Mouse (Mus musculus) midbrain, embryonic 13.5 days (tissue): ENCODE measurements around the gene Mycn. TPM values are rescaled to one million over a fixed set of nuclear protein-coding genes. Genes with fewer than 3 reads are reported as not detected.
A peak's percentile ranks its signal among the peaks of the same experiment; 100 is the strongest.

Experiments
- ATAC-seq: fragments of 200-750 bp; cut with Nextera tagmentation; 2 replicates; pipeline ENCODE4 v1.8.0; 2017; ENCODE audit warnings: mild to moderate bottlenecking, moderate TSS enrichment, moderate library complexity
- H3K27ac ChIP-seq: fragments of 300-500 bp; sonication (generic); 2 replicates; pipeline ENCODE4 v1.5.1; 2015; ENCODE audit warnings: inconsistent platforms, mild to moderate bottlenecking, moderate library complexity
- H3K27me3 ChIP-seq: fragments of 300-500 bp; sonication (generic); 2 replicates; pipeline ENCODE4 v1.6.1; 2015; ENCODE audit warnings: mild to moderate bottlenecking, inconsistent platforms
- H3K36me3 ChIP-seq: fragments of 300-500 bp; sonication (generic); 2 replicates; pipeline ENCODE4 v1.6.1; 2015; ENCODE audit warnings: mild to moderate bottlenecking, inconsistent platforms
- H3K4me1 ChIP-seq: fragments of 300-500 bp; sonication (generic); replicated peaks from 2 replicates; pipeline ENCODE4 v1.6.1; 2015; ENCODE audit warnings: inconsistent platforms
- H3K4me2 ChIP-seq: fragments of 300-500 bp; sonication (generic); replicated peaks from 2 replicates; pipeline ENCODE4 v1.6.1; 2015; ENCODE audit warnings: moderate library complexity, mild to moderate bottlenecking, inconsistent platforms
- H3K4me3 ChIP-seq: fragments of 300-500 bp; sonication (generic); replicated peaks from 2 replicates; pipeline ENCODE4 v1.5.1; 2015; ENCODE audit warnings: mild to moderate bottlenecking, inconsistent platforms
- H3K9ac ChIP-seq: fragments of 300-500 bp; sonication (generic); replicated peaks from 2 replicates; pipeline ENCODE4 v1.6.1; 2015; ENCODE audit warnings: mild to moderate bottlenecking, inconsistent platforms
- H3K9me3 ChIP-seq: fragments of 300-500 bp; sonication (generic); 2 replicates; pipeline ENCODE4 v1.6.1; 2016; ENCODE audit warnings: mild to moderate bottlenecking, inconsistent platforms
- WGBS: fragments of 180-500 bp; shearing (Covaris S2); methylation state at CpG from one replicate; pipeline ENCODE4 v1.1.7; 2015; 5-methylcytosine and 5-hydroxymethylcytosine counted together
- polyA plus RNA-seq: library from polyadenylated mRNA; unstranded; fragments of >200 nt; fragmentation: Nextera tagmentation; extraction: Ambion mirVana; gene quantifications from 2 replicates; pipeline ENCODE4 v1.2.1, GENCODE M21; 2015

The Mycn gene
- polyA plus RNA-seq, 1 experiment from 2014 or later, result 67.1 TPM

DNA sequence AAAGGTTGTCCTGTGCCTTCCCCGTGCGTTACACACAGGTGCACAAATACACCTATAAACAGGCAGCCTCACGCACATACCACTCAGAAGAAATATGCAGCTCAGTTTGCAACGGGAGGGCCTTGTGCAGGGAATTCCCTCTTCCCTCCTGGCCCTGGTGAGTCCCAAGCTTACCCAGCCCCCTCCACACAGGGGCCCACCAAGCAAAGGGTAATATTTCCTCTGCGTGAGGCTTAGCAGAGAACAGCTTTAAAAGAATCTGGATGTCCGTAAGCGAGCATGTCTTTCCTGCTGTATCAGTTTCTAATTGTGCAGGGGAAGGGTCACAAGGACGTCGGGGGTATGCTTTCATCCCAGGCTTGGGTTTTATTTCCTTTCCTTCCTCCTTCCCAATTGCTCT lies 25.4 kb downstream of the Mycn start:
- no peak for ATAC-seq
- H3K27ac ChIP-seq, result no peak overlapping the region
- no peaks in the 10 kb centered on the region for H3K4me1 ChIP-seq
- H3K27me3 ChIP-seq, result no peaks in the 10 kb centered on the region
- H3K4me3 ChIP-seq, result no peak overlapping the region
- H3K4me2 ChIP-seq, result no peak overlapping the region
- no peak overlapping the region for H3K9ac ChIP-seq
- H3K9me3 ChIP-seq, result no peaks in the 10 kb centered on the region
- WGBS, result 55% methylated on average over 9 of the region's 9 CpGs
- no peaks in the 10 kb centered on the region for H3K36me3 ChIP-seq

DNA sequence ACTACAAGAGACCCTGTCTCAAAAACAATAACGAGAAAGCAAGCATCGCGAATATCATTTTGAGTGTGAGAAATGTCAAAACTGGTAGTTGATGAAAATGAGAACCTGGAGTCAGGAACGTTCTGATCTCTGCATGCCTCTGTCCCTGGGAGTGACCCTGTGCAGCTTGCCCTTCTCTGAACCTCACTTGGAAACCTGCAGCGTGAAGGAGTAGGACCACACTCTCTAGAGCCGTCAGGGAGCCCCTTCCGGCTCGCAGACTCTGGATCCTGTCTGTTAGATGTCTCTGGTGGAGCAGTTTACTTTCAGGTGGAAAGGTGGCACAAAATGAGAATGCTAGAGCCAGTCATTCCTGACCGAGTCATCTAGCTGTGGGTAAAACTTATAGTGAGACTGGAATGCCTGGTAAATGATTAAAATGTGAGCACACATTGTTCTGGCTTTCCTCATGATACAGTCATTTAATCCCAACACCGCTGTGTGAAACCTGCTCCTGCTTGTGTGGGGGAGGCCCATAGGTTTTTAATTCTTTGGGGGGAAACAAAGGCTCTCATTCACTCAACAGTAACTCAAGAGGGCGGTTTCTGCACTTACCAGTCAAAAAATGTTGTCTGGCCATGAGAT lies 31.2 kb downstream of the Mycn start:
- 86% methylated on average over 11 of the region's 11 CpGs for WGBS
- H3K27me3 ChIP-seq, result no peaks in the 10 kb centered on the region
- no peaks in the 10 kb centered on the region for H3K36me3 ChIP-seq
- H3K9me3 ChIP-seq, result no peaks in the 10 kb centered on the region
- no peak for ATAC-seq
- no peak overlapping the region for H3K4me3 ChIP-seq
- H3K4me2 ChIP-seq, result no peak overlapping the region
- H3K4me1 ChIP-seq, result peaks cover 21% of the 10 kb centered on the region
- no peak overlapping the region for H3K27ac ChIP-seq
- H3K9ac ChIP-seq, result no peak overlapping the region

DNA sequence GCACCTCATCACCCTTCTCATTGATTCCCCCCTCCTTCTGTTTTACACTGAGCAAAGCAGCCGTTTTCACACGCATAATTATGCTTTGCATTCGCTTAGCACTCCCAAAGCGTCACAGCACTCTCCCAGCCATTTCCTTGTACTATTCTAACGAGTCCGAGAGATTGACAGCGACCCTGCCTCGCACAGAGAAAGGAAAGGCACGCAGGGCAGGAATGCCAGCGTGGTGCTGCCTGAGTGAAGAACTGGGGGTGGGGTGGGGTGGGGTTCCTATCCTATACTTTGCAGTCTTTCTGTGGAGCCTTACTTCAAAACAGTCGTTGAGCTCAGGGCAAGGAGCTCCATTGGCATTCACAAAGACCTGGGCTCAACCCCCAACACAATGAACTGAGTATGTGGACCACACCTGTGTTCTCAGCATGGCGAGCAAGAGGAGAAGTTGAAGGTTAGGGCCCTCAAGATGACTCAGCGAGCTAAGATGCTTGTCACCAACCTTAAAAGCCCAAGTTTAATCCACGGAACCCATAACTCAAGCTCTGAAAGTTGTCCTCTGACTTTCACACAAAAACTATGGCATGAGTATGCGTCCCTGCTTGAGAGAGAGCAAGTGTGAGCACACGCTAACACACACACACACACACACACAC lies 32.0 kb downstream of the Mycn start:
- no peak overlapping the region for H3K9ac ChIP-seq
- WGBS, result 49% methylated on average over 16 of the region's 16 CpGs
- ATAC-seq, result 0 out of 2 replicates have a peak, but pooled peaks have one; percentile 15

DNA sequence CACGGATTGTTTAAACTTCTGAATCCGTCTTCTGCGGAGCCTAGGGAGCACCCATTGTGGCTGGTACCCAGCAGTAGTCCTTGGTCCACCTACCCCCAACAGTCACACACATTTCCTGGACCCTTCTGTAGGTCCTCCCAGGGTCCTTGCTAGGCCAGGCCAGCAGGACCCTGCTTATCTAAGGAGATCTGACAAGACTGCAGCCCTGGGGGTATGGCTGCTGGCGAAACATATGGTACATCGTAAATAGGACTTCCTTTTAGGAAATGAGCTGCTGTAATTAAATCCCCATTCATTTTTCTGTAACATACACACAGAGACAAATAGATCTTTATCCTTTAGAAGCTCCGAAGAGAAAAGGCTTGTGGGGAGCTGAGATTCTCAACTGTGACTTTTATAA lies 34.9 kb downstream of the Mycn start:
- ATAC-seq, result no peak
- 56% methylated on average over 6 of the region's 6 CpGs for WGBS
- Histone ChIP-seq H3K4me3 (no peak overlapping the region), H3K4me1 (peaks cover 41% of the 10 kb centered on the region), H3K9me3 (no peaks in the 10 kb centered on the region), H3K4me2 (no peak overlapping the region), H3K36me3 (no peaks in the 10 kb centered on the region), H3K27ac (no peak overlapping the region), H3K27me3 (no peaks in the 10 kb centered on the region), H3K9ac (no peak overlapping the region)

More for the DNA sequence above, 32.0 kb downstream of the Mycn start:
- no peak overlapping the region for H3K4me3 ChIP-seq
- H3K36me3 ChIP-seq, result no peaks in the 10 kb centered on the region
- peaks cover 29% of the 10 kb centered on the region for H3K4me1 ChIP-seq
- H3K27ac ChIP-seq, result no peak overlapping the region
- H3K27me3 ChIP-seq, result no peaks in the 10 kb centered on the region
- H3K9me3 ChIP-seq, result no peaks in the 10 kb centered on the region
- no peak overlapping the region for H3K4me2 ChIP-seq

DNA sequence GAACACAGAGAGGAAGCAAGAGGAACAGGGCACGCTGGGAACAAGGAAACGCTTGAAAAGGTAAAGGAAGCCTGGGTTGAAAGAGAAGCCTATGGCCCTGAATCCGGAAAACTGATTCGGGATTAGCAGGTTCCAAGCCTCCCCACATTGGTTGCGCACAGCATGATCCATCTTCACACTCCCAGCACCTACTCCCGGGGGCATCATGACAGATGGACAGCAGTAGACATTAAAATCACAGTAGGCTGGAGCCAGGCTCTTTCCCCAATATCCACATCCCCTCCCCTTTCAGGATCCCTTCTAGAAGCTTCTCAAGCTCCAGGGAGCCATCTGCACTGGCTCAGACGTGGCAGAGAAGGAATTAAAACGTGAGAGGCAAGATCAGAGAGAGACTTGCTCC lies 35.4 kb downstream of the Mycn start:
- WGBS, result 59% methylated on average over 8 of the region's 8 CpGs
- no peak for ATAC-seq
- no peak overlapping the region for H3K27ac ChIP-seq
- peaks cover 41% of the 10 kb centered on the region for H3K4me1 ChIP-seq
- no peaks in the 10 kb centered on the region for H3K27me3 ChIP-seq
- no peak overlapping the region for H3K9ac ChIP-seq
- H3K4me2 ChIP-seq, result no peak overlapping the region
- no peak overlapping the region for H3K4me3 ChIP-seq
- H3K9me3 ChIP-seq, result no peaks in the 10 kb centered on the region
- no peaks in the 10 kb centered on the region for H3K36me3 ChIP-seq

DNA sequence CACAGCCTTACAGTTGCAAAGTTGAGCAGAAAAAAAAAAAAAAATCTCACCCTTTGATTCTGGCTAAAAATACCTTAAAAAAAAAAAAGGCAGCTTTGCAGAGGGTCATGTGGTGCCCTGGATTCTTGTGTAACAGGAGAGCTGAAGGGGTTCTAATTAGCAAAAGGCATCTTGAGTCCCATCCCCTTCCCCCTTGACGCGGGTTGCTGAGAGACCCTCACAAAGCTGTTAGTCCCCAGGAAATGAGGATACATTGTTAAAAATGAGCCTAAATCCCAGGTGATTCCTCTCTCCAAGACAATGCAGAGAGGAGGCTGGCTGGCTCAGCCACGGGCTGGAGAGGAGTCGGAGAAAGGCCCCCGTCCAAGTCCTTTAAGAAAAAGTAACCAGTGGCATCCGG lies 36.6 kb downstream of the Mycn start:
- 18% methylated on average over 6 of the region's 6 CpGs for WGBS

DNA sequence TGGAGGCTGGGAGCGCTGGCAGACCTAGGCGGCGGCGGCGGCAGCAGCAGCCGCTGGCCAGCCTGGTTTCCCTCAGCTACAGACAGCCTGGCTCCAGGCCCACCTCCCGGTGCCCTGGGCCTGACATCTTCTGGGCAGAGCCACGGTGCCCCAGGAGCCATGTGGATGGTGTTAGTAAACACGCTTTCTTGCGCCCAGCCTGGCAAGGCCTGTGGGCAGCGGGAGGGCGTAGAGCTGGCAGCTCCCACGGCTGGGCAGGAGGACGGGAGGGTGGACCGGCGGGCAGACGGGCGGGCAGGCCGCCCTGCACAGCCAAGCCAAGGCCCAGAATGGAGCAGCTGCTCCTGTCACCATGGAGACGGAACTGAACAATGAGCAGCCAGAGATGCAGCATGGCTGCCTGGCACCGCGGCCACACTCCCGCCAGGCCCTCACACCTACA lies 37.2 kb downstream of the Mycn start:
- ATAC-seq, result peak; percentile 98
- Histone ChIP-seq H3K27me3 (no peaks in the 10 kb centered on the region), H3K4me3 (peak overlapping the region; percentile 26), H3K4me1 (peaks cover 38% of the 10 kb centered on the region), H3K36me3 (no peaks in the 10 kb centered on the region), H3K27ac (peak overlapping the region; percentile 94), H3K9ac (peak overlapping the region; percentile 69), H3K9me3 (0 out of 2 replicates have a peak, but pooled peaks cover 4% of the 10 kb centered on the region), H3K4me2 (peak overlapping the region; percentile 50)
- 1% methylated on average over 17 of the region's 23 CpGs for WGBS

More for the DNA sequence above, 36.6 kb downstream of the Mycn start:
- no peaks in the 10 kb centered on the region for H3K36me3 ChIP-seq
- H3K27me3 ChIP-seq, result no peaks in the 10 kb centered on the region
- peaks cover 41% of the 10 kb centered on the region for H3K4me1 ChIP-seq
- peak overlapping the region; percentile 69; the same call in 1 of the 2 replicates for H3K9ac ChIP-seq
- peak; percentile 28 for ATAC-seq
- H3K27ac ChIP-seq, result peak overlapping the region; percentile 94
- H3K9me3 ChIP-seq, result 0 out of 2 replicates have a peak, but pooled peaks cover 2% of the 10 kb centered on the region
- no peak overlapping the region; the same call in 1 of the 2 replicates for H3K4me3 ChIP-seq
- H3K4me2 ChIP-seq, result peak overlapping the region; percentile 50

DNA sequence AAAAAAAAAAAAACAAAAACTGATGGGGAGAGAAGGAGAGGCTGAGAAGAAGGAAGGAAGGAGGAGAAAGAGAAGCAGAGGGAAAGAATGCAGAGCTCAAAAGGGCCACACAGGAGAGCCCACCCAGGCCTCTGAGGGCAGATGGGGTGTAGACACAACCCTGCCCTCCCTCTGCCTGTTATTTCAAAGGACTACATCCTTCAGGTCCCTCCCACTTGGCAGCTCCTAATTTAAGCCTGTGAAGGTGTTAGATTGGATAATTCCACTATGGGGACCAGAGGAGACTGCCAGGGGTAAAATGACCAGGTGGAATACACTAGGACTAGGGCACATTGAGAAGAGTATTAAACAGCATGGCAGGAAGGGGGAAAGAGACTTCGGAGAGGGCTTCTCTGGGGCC lies 37.6 kb downstream of the Mycn start:
- Histone ChIP-seq H3K27me3 (no peaks in the 10 kb centered on the region), H3K9ac (peak overlapping the region; percentile 69), H3K4me1 (peaks cover 34% of the 10 kb centered on the region), H3K9me3 (0 out of 2 replicates have a peak, but pooled peaks cover 4% of the 10 kb centered on the region), H3K4me3 (no peak overlapping the region), H3K36me3 (no peaks in the 10 kb centered on the region), H3K27ac (peak overlapping the region; percentile 94), H3K4me2 (peak overlapping the region; percentile 50)
- no peak for ATAC-seq
- WGBS, result 40% methylated on average over 1 of the region's 1 CpGs

DNA sequence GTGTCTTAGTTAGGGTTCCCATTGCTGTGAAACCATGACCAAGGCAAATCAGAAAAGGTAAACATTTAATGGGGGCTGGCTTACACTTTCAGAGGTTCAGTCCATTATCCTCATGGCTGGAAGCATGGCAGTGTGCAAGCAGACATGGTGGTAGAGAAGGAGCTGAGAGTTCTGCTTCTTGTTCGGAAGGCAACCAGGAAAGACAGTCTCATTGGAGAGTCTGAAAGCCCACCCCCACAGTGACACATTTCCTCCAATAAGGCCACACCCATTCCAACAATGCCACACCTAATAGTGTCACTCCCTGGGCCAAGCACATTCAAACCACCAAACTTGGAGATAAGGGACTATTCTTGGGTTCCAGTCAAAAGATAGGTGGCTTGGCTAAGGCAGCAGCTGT lies 39.3 kb downstream of the Mycn start:
- no peak overlapping the region for H3K4me3 ChIP-seq
- H3K36me3 ChIP-seq, result no peaks in the 10 kb centered on the region
- H3K9ac ChIP-seq, result no peak overlapping the region
- H3K4me1 ChIP-seq, result peaks cover 38% of the 10 kb centered on the region
- 100% methylated on average over 1 of the region's 1 CpGs for WGBS
- ATAC-seq, result no peak
- H3K4me2 ChIP-seq, result no peak overlapping the region
- H3K27me3 ChIP-seq, result no peaks in the 10 kb centered on the region
- H3K9me3 ChIP-seq, result 0 out of 2 replicates have a peak, but pooled peaks cover 4% of the 10 kb centered on the region
- no peak overlapping the region for H3K27ac ChIP-seq

DNA sequence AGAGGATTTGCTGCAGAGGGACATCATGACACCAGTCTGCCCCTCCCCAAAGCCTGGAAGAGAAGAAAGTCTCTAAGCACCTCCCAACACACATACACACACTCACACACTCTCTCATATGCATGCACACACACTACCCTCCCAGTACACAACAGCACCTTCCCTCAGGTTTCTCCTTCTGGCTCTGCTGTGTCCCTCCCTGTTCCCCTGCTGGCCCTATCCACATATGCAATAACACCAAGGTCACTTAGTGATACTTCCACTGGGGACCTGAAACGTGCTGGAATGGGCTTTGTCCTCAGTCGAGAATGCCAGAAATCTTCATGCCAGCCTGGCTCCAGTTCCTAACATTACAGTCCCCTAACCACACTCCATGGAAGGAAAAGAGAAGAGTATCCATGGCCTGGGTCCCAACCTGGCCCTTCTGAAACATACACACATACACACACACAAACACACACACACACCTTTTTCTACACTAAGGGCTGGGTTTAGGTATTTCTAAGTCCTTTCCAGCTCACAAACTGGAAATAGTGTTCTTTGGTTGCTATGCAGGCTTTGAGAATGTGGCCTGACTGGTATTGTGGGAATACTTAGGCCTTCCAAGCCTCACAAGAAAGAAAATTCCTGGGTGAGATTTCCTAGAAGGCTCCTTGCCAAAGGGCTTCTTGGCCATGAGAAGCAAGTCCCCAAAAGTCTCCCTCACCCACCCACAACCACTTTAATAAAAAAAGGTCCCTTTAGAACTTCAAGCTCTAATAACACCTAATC lies 43.2 kb downstream of the Mycn start:
- no peak overlapping the region for H3K4me2 ChIP-seq
- H3K36me3 ChIP-seq, result no peaks in the 10 kb centered on the region
- 0 out of 2 replicates have a peak, but pooled peaks cover 4% of the 10 kb centered on the region for H3K9me3 ChIP-seq
- no peak for ATAC-seq
- no peak overlapping the region for H3K4me3 ChIP-seq
- H3K27me3 ChIP-seq, result no peaks in the 10 kb centered on the region
- WGBS, result 74% methylated on average over 2 of the region's 2 CpGs
- no peak overlapping the region for H3K9ac ChIP-seq
- H3K27ac ChIP-seq, result no peak overlapping the region
- H3K4me1 ChIP-seq, result peaks cover 5% of the 10 kb centered on the region

DNA sequence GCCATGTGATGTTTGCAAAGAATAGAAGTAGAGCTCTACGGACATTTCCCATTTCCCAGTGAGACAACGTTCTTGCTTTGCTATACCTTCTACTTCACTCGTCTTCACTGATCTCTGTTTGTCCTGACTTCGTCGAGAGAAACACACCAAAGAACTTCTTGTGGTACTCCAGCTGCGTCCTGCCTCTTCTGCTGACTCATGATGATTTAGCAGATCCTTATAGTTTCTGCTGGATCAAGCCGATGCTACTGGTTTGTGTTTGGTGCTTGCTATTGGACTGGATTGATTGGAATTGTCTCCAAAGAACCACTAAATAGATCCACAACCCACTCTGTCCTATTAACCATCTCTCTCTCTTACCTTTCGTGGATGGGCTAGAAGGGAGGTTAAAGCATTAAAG lies 47.7 kb downstream of the Mycn start:
- no peaks in the 10 kb centered on the region for H3K9me3 ChIP-seq
- H3K4me1 ChIP-seq, result 0 out of 2 replicates have a peak, but pooled peaks cover 4% of the 10 kb centered on the region
- H3K4me2 ChIP-seq, result no peak overlapping the region
- no peak overlapping the region for H3K4me3 ChIP-seq
- no peak overlapping the region for H3K9ac ChIP-seq
- no peaks in the 10 kb centered on the region for H3K27me3 ChIP-seq
- 91% methylated on average over 8 of the region's 8 CpGs for WGBS
- H3K27ac ChIP-seq, result no peak overlapping the region
- no peaks in the 10 kb centered on the region for H3K36me3 ChIP-seq
- no peak for ATAC-seq
